Mouse (Mus musculus) testis, adult 2 months (tissue): ENCODE measurements around the gene Iyd. TPM values are rescaled to one million over a fixed set of nuclear protein-coding genes. Genes with fewer than 3 reads are reported as not detected.
"Not testable (repeated sequence)": the region's sequence is repeated elsewhere in the genome, so short reads cannot be mapped to it uniquely, and the experiment has no call there.

ENCODE experiments used
- H3K27ac ChIP-seq: fragments of 200-500 bp; 2 replicates; pipeline ENCODE4 v1.5.1; 2012; ENCODE audit warnings: low read depth, low read length; ENCODE audit not compliant: control insufficient read depth, insufficient read depth
- H3K27me3 ChIP-seq: fragments of 200-500 bp; 2 replicates; pipeline ENCODE4 v1.6.1; 2012; ENCODE audit warnings: mild to moderate bottlenecking, low read length, moderate library complexity; ENCODE audit not compliant: control insufficient read depth, insufficient read depth
- H3K36me3 ChIP-seq: fragments of 200-500 bp; 2 replicates; pipeline ENCODE4 v1.6.1; 2012; ENCODE audit warnings: mild to moderate bottlenecking, low read length; ENCODE audit not compliant: control insufficient read depth, insufficient read depth
- H3K4me1 ChIP-seq: fragments of 200-500 bp; 2 replicates; pipeline ENCODE4 v1.6.1; 2012; ENCODE audit warnings: low read length; ENCODE audit not compliant: control insufficient read depth, insufficient read depth
- H3K4me3 ChIP-seq: fragments of 200-500 bp; 2 replicates; pipeline ENCODE4 v1.5.1; 2012; ENCODE audit warnings: low read depth, mild to moderate bottlenecking, low read length, moderate library complexity, mixed read lengths; ENCODE audit not compliant: control insufficient read depth
- CTCF ChIP-seq: fragments of 200-500 bp; IDR thresholded peaks from 2 replicates; pipeline ENCODE4 v1.5.1; 2012; ENCODE audit warnings: low read depth, mild to moderate bottlenecking, inconsistent platforms, low read length, moderate library complexity; ENCODE audit not compliant: control insufficient read depth, insufficient read depth, insufficient replicate concordance
- POLR2A ChIP-seq: fragments of 200-500 bp; IDR thresholded peaks from 2 replicates; pipeline ENCODE4 v1.6.1; 2012; ENCODE audit warnings: low read depth, mild to moderate bottlenecking, inconsistent platforms, low read length, moderate library complexity; ENCODE audit not compliant: control insufficient read depth
- polyA plus RNA-seq: library from polyadenylated mRNA; depleted of rRNA; stranded (reverse); fragments of >200 nt; gene quantifications from 2 replicates; pipeline ENCODE4 v1.2.3, GENCODE M21; 2012; rRNA removed

Iyd gene
- polyA plus RNA-seq = not detected in 2 replicates

DNA sequence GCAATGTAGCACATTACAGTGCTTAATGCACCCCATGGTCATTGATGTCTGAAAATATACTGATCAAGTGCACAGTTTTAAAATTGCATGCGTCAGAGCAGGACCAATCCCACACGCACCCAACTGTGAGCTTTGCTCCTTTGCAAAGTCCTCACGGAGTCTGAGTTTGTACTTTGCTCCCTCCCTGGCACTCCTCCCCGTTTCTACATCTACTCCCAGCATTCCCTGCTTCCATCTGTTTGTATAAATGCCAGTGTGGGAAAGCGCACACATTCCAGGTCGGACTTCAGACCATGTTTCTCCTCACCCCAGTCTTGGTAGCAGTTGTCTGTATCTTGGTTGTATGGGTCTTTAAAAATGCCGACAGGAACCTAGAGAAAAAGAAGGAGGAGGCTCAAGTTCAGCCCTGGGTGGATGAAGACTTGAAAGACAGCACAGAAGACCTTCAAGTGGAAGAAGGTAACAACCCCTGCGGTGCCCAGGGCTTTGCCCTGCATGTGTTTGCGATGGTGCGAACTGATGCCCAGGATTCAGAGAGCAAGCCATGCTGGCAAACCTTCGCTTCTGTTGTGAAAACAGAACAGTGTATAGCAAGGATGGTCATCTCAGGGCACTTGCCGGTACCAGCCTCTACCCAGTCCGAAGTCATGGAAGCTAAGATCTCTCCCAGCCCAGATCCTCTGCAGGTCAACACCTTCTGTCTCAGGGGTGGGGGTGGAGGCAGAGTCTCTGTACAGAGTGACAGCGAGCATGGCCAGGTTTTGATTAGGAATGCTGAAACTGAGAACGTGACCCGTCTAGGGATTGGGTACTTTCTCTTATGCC, at the start of gene Iyd:
Gene Iyd, plus strand, starts transcription at position 238 of the 825 bp plus-strand sequence.
- H3K4me3 ChIP-seq = no peak within 1 kb of the TSS
- H3K27ac ChIP-seq = no peak within 1 kb of the TSS
- H3K4me1 ChIP-seq = no peaks in the 10 kb centered on the region
- no peaks in the 10 kb centered on the region for H3K36me3 ChIP-seq
- TF ChIP-seq CTCF = no peak
- no peak for TF ChIP-seq POLR2A
- no peaks in the 10 kb centered on the region for H3K27me3 ChIP-seq

- Histone ChIP-seq H3K36me3 (no peaks in the 10 kb centered on the region), H3K4me1 (no peaks in the 10 kb centered on the region), H3K4me3 (no peak overlapping the region), H3K27me3 (no peaks in the 10 kb centered on the region), H3K27ac (no peak overlapping the region)
- no peak for TF ChIP-seq CTCF
- TF ChIP-seq POLR2A = no peak
These were observed 43.2 kb upstream of the Iyd start for GRCm38 (mm10) chr10:3496791-3497190.

- H3K36me3 ChIP-seq, H3K27ac ChIP-seq, H3K4me1 ChIP-seq, H3K27me3 ChIP-seq, H3K4me3 ChIP-seq: not testable (repeated sequence)
These were observed 39.2 kb upstream of the Iyd start for GRCm38 (mm10) chr10:3500846-3501245.

DNA sequence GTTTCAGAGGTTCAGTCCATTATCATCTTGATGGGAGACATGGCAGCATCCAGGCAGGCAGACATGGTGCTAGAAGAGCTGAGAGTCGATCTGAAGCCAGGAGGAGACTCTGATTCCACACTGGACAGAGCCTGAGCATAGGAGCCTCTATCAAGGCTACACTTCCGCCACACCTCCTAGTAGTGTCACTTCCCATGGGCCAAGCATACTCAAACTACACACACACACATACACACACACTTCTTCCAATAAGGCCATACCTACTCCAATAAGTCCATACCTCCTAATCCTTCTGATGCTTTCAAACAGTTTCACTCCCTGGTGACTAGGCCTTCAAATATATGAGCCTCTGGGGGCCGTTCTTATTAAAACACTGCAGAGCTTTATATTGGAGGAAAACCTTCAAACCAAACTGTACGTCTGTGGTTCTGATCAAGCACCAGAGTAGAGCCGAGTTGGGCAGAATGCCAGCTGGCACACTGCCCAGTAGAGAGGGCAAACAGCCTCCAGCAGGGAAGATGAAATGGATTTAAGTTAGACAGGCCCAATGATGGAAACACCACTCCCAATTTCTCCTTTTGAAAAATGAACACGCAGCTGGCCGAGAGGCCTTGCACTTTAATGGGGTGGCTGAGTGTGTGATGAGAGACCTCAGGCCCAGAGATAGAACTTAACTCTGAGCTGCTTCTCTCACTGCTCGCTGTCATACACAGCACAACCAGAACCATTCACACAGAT, 32.4 kb upstream of the Iyd start:
- Histone ChIP-seq H3K36me3 (no peaks in the 10 kb centered on the region), H3K4me3 (no peak overlapping the region), H3K27me3 (no peaks in the 10 kb centered on the region), H3K27ac (no peak overlapping the region), H3K4me1 (no peaks in the 10 kb centered on the region)
- TF ChIP-seq CTCF (no peak), POLR2A (no peak)

- no peaks in the 10 kb centered on the region for H3K36me3 ChIP-seq
- H3K27me3 ChIP-seq = no peaks in the 10 kb centered on the region
- no peak overlapping the region for H3K4me3 ChIP-seq
These were observed 31.8 kb upstream of the Iyd start for GRCm38 (mm10) chr10:3508222-3508588.

GRCm38 (mm10) chr10:3508746-3509145, 31.3 kb upstream of the Iyd start:
- TF ChIP-seq CTCF (no peak), POLR2A (no peak)
- Histone ChIP-seq H3K36me3 (no peaks in the 10 kb centered on the region), H3K4me3 (no peak overlapping the region), H3K27me3 (no peaks in the 10 kb centered on the region), H3K4me1 (no peaks in the 10 kb centered on the region), H3K27ac (no peak overlapping the region)

More at GRCm38 (mm10) chr10:3508222-3508588, 31.8 kb upstream of the Iyd start:
- TF ChIP-seq CTCF (no peak), POLR2A (no peak)
- Histone ChIP-seq H3K4me1 (no peaks in the 10 kb centered on the region), H3K27ac (no peak overlapping the region)

DNA sequence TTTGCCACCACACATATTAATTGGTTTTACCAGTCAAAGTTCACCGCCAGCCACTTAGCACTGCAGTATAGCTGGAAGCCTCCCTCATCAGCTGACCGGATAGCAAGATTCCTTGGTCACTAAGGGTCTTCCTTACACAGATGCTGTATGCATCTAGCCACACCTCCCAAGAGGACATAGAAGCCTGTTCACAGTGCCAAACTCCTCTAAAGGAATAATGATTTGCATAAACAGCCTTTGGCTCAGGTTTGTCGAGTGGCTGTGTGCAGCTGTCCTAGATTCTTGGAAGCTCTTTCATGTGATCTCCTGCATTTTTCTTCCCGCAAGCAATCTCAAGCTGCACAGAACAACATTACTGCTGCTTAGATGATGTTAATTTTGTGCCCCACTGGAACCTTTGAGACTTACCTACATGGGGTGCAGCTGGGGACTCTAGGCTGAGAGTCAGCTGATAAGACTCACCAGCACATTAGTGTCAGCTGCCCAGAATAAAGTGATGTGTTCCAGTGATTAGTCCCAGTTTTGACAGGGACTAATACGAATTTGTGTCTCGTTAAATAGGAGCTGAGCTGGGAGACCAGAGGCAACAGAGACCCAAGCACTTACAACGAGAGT, 30.3 kb upstream of the Iyd start:
- no peaks in the 10 kb centered on the region for H3K27me3 ChIP-seq
- no peaks in the 10 kb centered on the region for H3K36me3 ChIP-seq
- H3K27ac ChIP-seq = no peak overlapping the region
- no peaks in the 10 kb centered on the region for H3K4me1 ChIP-seq
- TF ChIP-seq POLR2A (no peak), CTCF (no peak)
- no peak overlapping the region for H3K4me3 ChIP-seq
